Mouse (Mus musculus): ENCODE data around the gene Ulk3.
A peak's percentile ranks its signal among the peaks of the same experiment; 100 is the strongest.

Gene Ulk3

DNA sequence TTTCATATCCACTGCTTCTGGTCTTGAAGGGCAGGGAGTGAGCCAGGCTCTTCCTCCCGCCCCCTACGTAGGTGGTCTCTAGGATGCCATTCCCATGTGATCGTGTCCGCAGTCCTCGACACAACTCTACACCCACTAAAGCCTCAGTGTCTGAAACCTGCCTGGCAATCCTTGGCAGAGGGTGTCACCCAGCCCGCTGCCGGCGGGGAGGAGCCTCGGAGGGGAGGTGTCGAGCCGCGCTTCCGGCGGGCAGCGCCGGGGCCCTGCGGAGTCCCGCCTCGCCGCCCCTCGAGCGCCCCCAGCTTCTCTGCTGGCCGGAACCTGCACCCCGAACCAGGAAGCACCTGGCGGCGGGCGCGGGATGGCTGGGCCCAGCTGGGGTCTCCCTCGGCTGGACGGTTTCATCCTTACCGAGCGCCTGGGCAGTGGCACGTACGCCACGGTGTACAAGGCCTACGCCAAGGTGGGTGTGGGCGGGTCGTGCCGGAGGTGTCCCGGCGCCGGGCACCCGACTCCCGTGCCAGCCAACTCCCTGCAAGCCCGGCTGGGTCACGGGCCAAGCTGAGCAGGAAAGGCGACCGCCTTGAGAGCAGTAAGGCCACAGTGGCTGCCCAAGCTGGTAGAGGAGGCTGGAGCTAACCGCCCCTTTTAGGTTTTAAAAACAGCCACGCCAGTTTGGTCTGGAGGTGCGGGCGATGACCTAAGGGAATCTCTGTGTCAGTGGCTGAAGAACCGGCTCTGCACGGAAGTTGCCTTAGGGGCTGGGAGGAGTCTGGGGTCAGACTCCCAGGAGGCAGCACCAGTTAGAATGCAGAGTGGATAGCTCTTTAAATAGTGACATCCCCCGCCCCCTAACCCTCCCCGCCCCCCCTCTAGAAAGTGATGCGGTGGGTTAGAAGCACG lies at the start of gene Ulk3:
Ulk3 (plus strand) TSS at position 229 of the 903 bp plus-strand sequence.
- peak; percentile 81 to 87 for DNase-seq

DNA sequence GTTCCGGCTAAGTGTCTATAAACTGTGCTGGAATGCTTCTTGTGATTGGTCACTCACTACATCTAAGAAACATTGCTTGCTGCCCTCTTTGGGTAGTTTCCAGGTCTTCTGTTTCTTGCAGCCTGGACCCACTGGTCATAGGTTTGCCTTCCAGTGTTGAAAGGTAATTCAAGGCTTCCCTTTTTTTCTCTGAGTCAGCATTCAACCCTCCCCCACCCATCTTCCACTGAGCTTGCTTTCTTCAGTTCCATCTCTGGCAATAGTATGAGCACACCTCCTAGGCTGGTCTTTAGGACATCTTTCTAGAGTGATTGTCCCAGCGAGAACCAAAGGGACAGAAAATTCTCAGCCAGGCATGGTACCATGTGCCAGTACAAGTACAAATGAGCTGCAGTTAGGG lies 49.7 kb upstream of the Ulk3 start:
- no peak for DNase-seq

DNA sequence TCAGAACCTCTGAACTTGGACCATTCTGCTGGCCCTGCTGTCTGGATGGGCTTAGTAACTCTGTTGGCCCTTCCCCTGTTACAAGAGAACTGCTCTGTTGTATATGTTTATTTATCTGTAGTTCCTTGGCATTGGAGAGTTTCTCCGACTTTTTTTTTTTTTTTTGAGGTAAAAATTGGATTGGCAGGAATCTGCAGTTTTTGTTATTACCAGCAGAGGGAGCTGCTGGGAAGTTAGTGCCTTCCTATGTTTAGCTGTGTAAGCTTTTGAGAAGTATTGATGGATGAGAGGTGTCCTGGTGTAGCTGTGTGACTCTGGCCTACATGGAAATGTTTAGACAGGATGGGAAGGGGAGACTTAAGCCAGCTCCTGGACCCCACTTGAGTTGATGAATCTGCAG lies 47.9 kb upstream of the Ulk3 start:
- DNase-seq = peak; percentile 78 to 84

DNA sequence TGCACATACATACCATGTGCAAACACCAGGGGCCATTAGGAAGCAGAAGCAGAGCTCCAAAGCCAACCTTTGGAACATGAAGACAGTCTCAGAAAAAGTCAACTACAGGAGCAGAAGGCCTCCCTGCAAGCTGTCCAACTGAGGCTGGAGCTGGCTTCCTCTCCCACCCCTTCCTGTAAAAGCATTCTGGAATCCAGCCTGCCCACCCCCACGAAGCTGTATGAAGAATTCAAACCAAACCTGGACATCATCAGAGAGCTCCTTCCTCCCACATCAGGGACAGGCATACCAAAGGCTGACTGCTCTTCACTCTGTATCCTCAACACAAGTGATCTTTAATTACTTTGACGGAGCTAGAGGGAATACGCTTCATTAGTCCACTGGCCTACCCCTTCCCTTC lies 45.3 kb upstream of the Ulk3 start:
- DNase-seq = no peak

DNA sequence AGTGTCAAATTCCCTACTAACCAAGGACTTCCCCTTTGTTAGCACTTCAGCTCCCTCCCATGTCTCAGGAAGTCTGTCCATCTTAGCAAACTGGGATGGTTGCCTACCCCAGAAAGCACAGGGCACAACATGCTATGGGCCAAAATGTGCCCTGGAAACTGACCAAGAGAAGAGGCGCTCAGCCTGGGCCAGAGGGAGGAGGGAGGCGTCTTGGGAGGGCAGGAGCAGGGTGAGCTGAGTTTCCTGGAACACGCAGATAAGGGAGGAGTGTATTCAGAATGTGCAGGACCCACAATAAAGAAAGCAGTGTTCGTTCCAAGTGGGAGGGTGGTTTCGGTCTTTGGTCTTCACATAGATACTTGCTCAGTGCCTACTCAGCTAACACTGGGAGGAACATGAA lies 42.0 kb upstream of the Ulk3 start:
- DNase-seq = peak; percentile 66 to 72

DNA sequence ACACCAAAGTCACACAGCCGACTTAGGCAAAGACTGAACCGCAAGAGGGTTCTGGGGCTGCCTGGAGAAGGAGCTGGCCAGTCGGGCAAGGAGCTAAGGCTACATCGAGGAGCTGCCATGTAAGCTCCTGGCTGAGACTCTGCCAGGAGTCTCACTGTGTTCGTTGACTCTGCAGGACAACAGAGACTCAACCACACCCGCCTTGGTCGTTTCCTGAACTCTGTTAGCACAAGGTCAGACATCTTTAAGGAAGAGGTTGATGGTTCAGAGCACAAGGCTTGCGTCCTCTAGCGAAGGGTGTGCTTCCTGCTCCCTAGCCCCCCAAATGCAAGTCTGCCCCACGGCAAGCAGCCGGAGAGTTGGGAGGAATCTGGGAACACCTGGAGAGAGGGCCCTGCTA lies 41.4 kb upstream of the Ulk3 start:
- DNase-seq = no peak

DNA sequence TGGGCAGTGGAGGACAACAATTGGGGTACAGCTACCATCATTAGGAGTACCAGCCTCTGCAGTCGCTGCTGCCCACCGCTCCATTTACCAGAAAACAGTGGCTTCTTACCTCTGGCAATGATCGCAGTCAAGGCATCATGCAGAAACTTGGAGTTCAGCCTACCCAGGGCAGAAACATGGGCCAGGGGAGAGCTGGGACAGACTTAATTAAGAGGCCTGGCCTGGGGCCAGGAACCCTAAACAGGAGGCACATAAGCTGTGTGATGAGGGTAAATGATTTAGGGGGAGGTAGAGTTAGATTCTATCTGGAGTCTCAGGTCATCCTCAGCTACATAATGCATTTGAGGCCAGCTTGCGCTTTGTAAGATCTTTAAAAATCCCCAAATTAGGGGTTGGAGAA lies 40.1 kb upstream of the Ulk3 start:
- peak; percentile 91 to 93 for DNase-seq

DNA sequence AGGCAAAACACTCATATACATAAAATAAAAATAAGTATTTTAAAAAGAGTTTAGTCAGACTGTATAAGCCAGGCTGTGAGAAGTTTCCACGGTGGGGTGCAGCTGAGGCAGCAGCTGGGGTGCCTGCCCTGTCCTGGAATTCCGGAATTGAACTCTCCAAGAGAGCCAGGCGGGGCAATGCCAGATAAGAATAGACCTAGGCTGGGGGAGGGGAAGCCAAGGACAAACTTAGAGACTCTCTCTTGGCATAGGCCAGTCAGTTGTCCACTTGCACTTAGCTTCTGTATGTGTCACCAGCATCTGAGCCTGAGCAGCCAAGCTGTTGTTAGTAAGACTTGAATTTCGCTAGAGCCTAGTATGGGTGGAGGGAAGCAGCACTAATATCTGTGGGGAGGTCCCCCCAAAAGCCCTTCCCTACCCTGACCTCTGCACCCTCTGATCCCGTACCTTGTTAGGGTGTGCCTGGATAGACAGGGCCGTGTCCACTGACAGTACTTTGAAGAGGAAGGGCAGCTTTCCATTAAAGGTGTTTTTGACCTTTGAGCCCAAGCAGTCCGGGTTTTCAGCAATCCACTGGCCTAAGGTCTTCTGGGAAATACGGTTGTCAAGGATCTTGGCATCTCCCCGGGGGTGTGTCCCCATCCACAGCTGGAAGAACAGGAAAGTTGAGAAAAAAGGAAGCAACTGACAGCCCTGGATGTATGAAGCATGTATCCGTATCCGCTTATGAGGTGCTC lies 39.0 kb upstream of the Ulk3 start:
- DNase-seq = no peak

DNA sequence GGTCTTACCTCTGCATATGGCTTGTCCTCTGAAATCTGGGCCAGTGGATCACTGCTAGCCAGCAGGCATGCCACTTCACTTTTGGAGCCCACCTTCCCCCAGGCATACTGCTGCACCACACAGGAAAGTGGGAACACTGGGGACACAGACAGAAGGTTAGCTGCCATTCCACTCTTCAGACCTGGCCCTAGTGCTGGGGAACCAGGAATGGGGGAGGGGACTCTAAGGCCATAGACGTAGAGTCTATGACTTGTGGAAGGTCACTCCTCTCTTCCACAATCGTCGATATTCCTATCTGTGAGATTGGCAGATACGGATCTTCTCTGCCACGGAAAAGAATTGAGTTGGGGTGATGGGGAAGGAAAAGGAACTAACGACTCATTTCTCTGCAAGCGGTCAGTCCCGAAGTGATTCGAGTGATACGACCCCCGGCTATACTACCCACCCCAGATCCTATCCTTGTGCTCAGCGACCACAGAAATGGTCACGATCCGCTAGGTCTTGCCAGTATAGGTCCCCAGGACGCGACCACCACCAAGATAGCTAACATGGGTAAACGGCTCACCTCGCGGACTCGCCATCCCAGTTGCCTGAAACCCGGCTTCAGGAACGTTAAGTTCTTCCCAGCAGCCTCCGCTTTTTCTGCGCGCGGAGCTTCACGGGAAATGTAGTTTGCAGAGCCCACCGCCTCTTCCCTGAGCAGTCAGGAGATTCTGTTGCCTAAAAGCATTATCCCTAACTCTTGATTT lies 36.9 kb upstream of the Ulk3 start, which contains the start of gene Mpi:
Mpi (minus strand) TSS at position 625 of the 749 bp plus-strand sequence.
- peak; percentile 85 to 88 for DNase-seq

DNA sequence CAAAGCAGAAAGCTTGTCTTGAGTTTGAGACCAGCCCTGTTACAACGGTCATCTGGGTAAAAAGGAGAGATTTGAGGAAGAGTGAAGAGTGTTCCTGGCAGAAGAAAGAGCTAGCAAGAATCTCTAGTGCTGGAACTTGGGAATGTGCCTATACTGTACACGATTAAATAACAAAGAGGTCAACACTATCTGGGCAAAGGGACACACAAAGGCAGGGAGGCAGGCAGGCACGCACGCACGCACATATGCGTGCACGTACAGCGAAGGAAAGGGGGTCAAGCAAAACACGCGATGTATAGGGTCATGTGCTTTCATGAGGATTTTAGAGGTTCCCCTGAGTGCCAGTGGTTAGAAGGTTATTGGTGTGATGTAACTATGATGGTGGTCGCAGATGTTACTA lies 36.1 kb upstream of the Ulk3 start:
- no peak for DNase-seq

DNA sequence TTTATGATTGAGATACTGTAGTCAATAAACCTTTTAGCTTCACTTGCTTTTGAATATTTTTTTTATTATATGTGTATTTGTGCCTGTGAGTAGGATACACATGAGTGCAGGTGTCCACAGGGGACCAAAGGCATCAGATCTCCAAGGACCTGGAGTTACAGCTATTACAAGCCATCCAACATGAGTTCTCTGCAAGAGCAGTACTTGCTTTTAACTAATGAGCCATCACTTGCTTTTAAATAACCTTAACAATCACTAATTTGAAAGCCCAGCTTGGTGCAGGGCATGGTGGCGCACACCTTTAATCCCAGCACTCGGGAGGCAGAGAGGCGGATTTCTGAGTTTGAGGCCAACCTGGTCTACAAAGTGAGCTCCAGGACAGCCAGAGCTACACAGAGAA lies 34.5 kb upstream of the Ulk3 start:
- DNase-seq = no peak

DNA sequence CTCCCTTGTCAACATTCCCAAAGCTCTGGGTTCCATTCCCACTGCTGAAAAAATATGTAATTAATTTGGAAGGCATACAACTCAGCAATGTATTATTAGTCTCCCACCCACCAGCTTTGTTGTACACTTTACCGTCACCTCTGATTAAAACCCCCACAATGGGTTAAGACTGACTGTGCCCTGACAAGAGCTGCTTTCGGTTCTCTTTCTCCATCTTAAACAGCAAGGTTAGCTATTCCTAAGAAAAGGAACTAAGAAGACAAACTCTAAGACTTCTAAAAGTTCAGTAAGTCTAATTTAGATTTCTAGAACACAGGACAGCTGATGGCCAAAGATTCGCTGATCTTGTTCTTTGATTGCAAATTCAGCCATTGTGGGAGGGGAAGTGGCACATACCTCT lies 32.0 kb upstream of the Ulk3 start:
- no peak for DNase-seq

DNA sequence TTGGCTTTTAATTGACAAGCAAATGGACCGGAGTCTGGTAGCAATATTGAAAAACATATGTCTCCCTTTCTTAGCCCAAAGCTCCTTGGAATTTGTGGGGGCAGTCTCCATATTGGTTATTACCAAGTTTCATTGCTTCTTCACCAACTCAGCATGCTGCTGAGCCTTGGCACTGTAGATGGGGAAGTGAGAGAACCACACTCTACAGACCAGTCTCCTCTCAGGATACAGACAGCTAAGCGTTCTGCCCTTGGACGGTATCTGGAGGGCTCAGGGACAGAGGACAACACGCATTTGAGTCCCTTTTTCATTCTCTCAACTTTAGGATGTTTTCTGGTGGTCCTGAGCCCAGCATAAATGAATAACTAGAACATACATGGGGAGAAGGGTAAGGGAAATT lies 30.6 kb upstream of the Ulk3 start:
- no peak for DNase-seq

DNA sequence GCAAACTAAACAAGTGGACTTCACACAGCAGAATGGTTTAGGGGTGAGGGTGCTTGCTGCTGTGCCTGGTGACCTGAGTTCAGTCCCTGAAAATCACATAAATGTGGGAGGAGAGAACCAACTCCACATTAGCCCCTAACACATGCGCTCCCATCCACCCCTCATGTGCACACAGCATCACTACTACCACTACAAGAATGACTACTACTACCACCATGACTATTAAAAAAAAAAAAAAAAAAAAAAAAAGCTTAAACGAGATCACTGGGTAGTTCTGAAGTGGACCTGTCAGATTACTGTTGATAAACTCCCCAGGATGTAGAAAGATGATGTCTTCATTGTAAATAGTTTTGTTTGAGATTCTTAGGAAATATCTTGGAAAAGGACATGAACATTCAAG lies 29.7 kb upstream of the Ulk3 start:
- DNase-seq = no peak

DNA sequence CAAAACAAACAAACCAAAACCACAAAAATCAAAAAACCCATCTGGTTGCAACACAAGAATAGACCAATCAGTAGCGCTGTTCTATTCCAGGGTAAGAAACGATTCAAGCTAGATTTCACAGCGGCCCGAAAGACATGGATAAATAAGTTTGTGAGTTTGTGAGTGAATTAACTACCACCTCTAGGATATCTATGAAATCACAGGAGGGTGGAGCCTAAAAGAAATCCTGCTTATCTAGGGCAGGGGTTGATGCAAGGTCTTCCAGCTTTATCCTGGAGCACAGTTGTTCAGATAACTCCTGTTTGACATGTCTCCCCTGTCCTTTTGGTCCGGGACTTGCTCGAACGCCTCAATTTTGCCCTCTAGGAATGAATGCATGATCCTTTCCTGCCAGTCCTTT lies 29.0 kb upstream of the Ulk3 start:
- no peak for DNase-seq

DNA sequence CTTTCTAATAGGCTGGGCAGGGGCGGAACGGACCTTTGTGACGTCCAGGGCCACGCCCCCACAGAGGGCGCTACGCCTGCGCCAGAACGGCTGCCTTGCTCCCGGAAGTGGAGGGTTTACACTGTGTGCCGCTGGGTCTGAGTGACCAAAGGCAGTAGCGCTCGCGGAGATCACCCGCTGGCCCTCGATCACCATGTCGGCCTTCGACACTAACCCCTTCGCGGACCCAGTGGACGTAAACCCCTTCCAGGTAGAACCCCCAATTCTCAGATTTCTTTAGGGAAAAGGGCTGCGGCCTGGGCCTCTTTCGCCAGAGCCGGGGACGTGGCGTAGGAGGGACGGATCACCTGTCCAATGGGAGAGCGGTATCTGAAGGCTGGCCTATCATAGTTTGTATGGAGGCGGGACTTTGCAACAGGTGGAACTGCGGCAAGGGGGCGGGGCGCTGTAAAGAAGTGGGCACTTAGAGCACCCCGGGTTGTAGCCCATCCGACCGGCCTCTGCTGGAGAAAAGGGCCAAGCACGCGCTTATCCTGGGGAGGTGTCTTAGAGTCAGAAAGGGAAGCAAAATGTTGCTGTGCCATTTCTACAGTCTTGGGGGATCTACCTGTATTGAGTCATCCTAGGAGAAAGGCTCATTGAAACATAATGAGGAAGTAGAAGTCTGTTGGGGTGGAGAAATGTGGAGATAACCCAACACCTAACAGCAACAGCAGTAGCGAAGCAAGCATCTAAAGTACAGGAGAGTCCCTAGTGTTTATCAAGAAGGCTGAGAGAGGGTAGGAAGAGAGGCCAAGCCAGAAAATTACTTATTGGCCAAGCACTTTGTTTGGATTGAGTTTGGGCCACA lies 28.2 kb upstream of the Ulk3 start, which contains the start of gene Scamp2:
Scamp2 (plus strand) TSS at position 83 of the 850 bp plus-strand sequence.
- DNase-seq = peak; percentile 98

DNA sequence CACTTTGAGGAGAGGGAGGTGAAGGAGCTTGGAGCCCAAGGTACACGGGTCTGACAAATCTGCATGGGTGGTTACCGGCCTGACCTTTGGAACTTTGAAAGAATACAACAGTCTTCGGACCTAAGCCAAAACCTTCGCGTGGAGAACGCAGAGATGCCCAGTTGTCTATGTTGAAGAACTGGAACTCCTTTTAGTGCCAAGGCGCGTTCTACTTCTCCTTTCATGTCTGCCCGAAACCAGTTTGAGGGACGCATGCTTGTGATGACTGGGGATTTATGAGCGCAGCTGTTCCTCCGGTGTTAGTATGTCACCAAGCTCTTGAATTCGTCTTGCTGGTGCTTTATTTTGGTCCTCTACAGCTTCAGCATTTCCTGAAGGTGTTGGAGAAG lies 27.5 kb upstream of the Ulk3 start:
- no peak for DNase-seq

DNA sequence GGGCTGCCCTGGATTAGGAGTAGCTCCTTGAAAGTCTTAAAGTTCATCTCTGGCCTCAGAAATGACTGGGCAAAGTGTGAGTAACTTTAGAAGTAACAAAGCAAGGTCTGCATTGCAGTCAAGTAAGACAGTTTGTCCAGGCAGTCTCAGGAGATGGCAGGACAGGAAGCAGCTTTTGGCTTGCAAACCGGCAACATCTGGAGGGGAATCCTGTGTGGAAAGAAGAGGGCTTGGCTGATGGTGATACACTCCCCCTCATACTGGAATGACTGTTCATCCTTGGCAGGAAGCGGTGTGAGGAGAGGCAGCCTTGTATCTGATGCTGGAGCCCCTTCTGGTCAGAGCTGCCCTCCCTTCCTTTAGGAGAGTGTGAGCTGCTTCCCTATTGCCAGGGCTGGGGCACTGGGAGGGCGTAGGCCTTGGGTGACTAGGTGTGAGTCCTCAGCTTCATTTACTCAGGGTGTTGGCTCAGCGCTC lies 26.3 kb upstream of the Ulk3 start:
- DNase-seq = no peak

DNA sequence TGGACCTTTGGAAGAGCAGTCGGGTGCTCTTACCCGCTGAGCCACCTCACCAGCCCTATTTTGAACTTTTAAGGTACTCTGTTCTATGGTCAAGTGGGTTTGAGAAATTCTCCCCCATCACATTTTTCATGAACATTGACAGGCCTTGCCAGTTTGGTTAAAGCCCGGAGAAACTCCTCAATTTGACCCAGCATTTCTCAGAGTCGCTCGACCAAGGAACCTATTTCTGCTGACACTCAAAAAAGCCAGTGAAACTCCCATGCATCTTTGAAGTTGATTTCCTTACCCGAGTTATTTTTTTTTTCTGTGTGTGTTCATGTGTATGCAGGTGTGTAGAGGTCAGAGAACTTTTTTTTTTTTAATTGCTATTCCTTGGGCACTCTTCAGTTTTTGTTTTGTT lies 24.6 kb upstream of the Ulk3 start:
- no peak for DNase-seq

DNA sequence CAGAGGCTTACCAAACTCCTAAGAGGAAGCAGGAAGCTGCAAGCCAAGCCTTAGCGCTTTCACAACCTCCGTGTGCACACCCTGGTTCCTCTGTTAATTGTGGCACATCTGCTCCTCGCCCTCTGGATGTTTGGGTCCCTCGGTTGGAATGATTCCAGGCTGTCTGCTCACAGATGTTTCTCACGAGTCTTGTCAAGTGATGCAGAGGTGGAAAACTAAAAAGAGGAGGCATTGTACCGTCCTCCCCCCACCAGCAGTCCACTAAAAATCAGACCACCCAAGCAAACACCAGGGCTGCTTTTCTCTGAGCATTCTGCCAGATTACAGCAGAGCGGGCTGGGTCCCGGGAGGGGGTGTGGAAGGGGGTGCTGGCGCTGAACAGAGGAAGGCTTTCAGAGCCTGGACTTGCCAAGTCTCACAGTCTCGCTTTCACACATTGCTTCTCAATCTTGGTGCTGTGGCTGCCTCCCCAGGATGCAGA lies 23.5 kb upstream of the Ulk3 start:
- peak; percentile 58 to 76 for DNase-seq

DNA sequence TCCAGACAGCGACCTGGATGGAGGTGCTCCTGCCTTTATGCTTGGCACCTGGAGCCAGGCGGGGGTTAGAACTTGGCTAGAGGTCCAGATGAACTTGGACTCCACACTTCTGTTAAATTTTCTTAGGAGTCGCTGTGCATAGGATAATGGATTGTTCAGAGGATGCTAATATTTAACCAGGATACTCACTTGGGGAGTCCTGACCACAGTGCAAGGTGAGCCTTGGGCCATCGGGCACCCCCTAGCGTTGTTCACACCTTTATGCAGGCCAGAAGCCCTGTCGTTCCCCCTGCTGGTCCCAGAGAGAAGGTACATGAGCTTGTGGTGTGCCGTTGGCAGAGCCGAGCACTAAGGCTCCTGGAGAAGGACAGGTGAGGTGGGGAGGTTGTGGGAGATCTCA lies 22.4 kb upstream of the Ulk3 start:
- no peak for DNase-seq

DNA sequence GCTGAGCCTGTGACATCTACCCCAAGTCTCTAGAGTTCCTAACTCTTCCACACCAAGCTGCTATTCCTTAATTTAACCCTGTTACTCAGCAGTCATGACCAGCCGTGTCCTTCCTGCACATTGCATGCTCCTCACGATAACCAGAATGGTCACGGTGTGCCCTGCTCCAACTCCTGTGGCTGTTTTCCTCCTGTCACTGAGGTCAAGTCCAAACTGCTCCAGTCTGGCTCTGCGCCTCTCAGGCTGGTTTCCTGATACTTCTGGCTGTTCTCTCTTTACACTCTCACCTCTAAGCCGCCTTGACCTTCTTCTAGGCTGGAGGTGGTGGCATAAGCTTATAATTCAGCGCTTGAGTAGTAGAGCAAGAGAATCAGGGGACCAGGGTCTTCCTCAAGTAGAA lies 20.8 kb upstream of the Ulk3 start:
- no peak for DNase-seq
